Mouse (Mus musculus) forebrain, embryonic 16.5 days (tissue): ENCODE results near the gene Lyplal1. TPM values are rescaled to one million over a fixed set of nuclear protein-coding genes. Genes with fewer than 3 reads are reported as not detected.

ENCODE experiments used
- ATAC-seq: fragments of 200-750 bp; cut with Nextera tagmentation; 2 replicates; pipeline ENCODE4 v1.8.0; 2017; ENCODE audit warnings: mild to moderate bottlenecking, moderate library complexity
- H3K27ac ChIP-seq: fragments of 300-500 bp; sonication (generic); 2 replicates; pipeline ENCODE4 v1.5.1; 2014; ENCODE audit warnings: low read length, control low read depth
- H3K27me3 ChIP-seq: fragments of 300-500 bp; sonication (generic); replicated peaks from 2 replicates; pipeline ENCODE4 v1.6.1; 2014; ENCODE audit warnings: low read length; ENCODE audit not compliant: control insufficient read depth, insufficient read depth
- H3K36me3 ChIP-seq: fragments of 300-500 bp; sonication (generic); 2 replicates; pipeline ENCODE4 v1.6.1; 2014; ENCODE audit not compliant: control insufficient read depth, insufficient read depth
- H3K4me1 ChIP-seq: fragments of 300-500 bp; sonication (generic); replicated peaks from 2 replicates; pipeline ENCODE4 v1.6.1; 2014; ENCODE audit warnings: low read length; ENCODE audit not compliant: control insufficient read depth, insufficient read depth
- H3K4me2 ChIP-seq: fragments of 300-500 bp; sonication (generic); 2 replicates; pipeline ENCODE4 v1.6.1; 2014; ENCODE audit warnings: mild to moderate bottlenecking, low read length, control low read depth
- H3K4me3 ChIP-seq: fragments of 300-500 bp; sonication (generic); replicated peaks from 2 replicates; pipeline ENCODE4 v1.5.1; 2014; ENCODE audit warnings: mild to moderate bottlenecking, low read length, control low read depth
- H3K9ac ChIP-seq: fragments of 300-500 bp; sonication (generic); replicated peaks from 2 replicates; pipeline ENCODE4 v1.6.1; 2014; ENCODE audit warnings: low read depth, low read length, control low read depth
- H3K9me3 ChIP-seq: fragments of 300-500 bp; sonication (generic); 2 replicates; pipeline ENCODE4 v1.6.1; 2016; ENCODE audit warnings: low read length; ENCODE audit not compliant: control insufficient read depth
- WGBS: fragments of 180-500 bp; shearing (Covaris S2); extraction: QIAGEN DNeasy Blood & Tissue Kit; methylation state at CpG from one replicate; pipeline ENCODE4 v1.1.7; 2014; 5-methylcytosine and 5-hydroxymethylcytosine counted together
- polyA plus RNA-seq: library from polyadenylated mRNA; unstranded; fragments of >200 nt; fragmentation: Nextera tagmentation; extraction: Ambion mirVana; gene quantifications from 2 replicates; pipeline ENCODE4 v1.2.1, GENCODE M21; 2015

Gene Lyplal1
- 10.3 and 12.2 TPM in 2 replicates for polyA plus RNA-seq

DNA sequence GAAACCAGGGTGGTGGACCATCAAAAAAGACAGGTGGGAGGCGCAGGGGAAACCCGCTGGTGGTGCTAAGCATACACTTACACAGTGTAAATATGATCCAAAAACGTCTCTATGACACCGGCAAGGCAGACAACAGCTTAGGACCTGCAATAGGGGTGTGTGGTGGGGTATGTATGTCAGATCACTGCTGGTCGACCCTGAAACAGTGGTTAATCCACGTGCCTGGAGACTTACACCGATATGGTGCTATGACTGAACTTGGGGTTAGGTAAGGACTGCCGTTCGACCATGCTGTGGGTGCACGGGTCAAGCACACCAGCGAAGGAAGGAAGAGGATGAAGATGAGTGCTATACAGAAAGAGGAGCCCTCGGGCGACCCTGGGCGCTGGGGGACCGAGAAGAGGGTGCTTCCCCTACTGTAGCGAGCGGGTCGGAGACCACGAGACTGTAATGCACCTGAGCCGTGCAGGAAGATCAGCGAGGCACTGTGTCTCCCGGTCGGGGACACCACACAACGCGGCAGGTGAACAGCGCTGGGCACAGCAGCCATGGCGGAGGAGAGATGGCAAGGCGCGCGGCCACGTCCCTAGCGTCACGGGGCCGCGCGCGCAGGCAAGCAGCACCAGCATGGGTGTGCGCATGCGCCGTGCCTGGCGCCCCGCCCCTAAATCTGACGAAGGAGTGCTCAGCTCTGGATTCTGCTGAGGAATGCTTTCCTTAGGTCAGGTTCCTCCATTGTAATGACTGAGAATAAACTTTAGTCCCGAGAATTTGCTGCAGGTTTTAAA is at the start of gene Lyplal1:
Gene Lyplal1, minus strand, starts transcription at position 610 of the 788 bp plus-strand sequence.
- Histone ChIP-seq H3K27ac (peak within 1 kb of the TSS; percentile 83), H3K27me3 (no peaks in the 10 kb centered on the region), H3K36me3 (no peaks in the 10 kb centered on the region), H3K4me3 (peak within 1 kb of the TSS; percentile 75), H3K9ac (peak within 1 kb of the TSS; percentile 88), H3K9me3 (no peaks in the 10 kb centered on the region), H3K4me1 (peaks cover 8% of the 10 kb centered on the region), H3K4me2 (peak within 1 kb of the TSS; percentile 79)
- WGBS: 4% methylated on average over 44 of the region's 44 CpGs
- ATAC-seq: peak; percentile 96

DNA sequence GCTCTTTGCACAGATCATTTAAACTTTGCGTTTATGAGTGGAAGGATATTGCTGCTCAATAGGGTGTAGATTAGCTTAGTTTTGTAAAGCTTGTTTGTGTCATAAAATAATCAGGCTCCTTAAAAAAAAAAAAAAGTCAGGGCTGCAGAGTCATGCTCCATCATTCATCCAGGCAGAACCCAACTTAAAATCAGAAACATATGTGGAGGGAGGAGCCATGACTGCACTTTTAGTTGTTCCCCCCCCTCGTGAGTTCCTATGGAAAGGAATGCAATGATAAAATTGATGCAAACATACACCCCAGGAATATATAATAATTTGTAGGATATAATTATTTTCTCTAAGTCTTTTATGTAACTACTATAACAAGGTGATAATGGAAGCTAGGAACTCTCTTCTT is 46.5 kb upstream of the Lyplal1 start:
- Histone ChIP-seq H3K27me3 (no peaks in the 10 kb centered on the region), H3K27ac (no peak overlapping the region), H3K4me2 (no peak overlapping the region), H3K36me3 (no peaks in the 10 kb centered on the region), H3K4me1 (no peaks in the 10 kb centered on the region), H3K9ac (no peak overlapping the region), H3K9me3 (no peaks in the 10 kb centered on the region), H3K4me3 (no peak overlapping the region)
- 69% methylated on average over 2 of the region's 2 CpGs for WGBS
- ATAC-seq: no peak

DNA sequence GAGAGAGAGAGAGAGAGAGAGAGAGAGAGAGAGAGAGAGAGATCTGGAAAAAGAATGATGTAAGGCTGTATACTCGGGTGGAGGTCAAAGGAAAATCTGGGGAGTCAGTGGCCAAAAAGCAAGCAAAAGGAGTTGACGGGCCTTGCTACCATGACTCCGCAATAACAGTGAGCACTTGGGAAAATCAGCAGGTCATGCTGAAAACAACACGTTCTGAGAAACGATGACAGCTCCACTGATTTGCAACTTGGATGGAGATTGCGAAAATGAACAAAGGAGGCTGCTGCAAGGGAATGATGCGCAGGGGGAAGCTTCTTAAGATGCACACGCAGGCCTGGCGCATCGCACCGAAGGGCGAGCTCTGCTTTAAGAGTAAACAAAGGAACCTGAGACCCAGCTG is 46.1 kb upstream of the Lyplal1 start:
- no peak overlapping the region for H3K4me2 ChIP-seq
- H3K4me3 ChIP-seq: no peak overlapping the region
- no peaks in the 10 kb centered on the region for H3K36me3 ChIP-seq
- no peak for ATAC-seq
- no peak overlapping the region for H3K27ac ChIP-seq
- WGBS: 62% methylated on average over 12 of the region's 12 CpGs
- H3K9ac ChIP-seq: no peak overlapping the region
- no peaks in the 10 kb centered on the region for H3K4me1 ChIP-seq
- H3K27me3 ChIP-seq: no peaks in the 10 kb centered on the region
- no peaks in the 10 kb centered on the region for H3K9me3 ChIP-seq

DNA sequence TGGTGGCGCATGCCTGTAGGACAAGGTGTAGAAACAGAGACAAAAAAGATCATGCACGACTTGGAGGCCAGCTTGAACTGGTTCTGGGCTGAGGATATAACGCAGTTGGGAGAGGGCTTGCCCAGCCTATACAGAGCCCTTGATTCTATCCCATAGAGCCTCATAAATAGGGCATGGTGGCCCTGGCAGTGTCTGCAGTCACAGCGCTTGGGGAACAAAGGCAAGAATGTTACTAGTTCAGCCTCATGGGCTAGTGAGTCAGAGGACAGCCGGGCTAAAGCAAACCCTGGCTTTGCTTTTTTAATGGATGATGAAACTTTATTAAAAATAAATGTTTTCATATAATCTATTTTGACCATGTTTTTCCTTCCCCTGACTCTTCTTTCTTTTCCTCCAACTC is 33.3 kb upstream of the Lyplal1 start:
- ATAC-seq: no peak
- no peaks in the 10 kb centered on the region for H3K4me1 ChIP-seq
- WGBS: 80% methylated on average over 5 of the region's 5 CpGs
- H3K9me3 ChIP-seq: no peaks in the 10 kb centered on the region
- no peak overlapping the region for H3K4me2 ChIP-seq
- no peaks in the 10 kb centered on the region for H3K36me3 ChIP-seq
- H3K27me3 ChIP-seq: peaks cover 14% of the 10 kb centered on the region; the same call in 1 of the 2 replicates
- H3K9ac ChIP-seq: no peak overlapping the region
- no peak overlapping the region for H3K27ac ChIP-seq
- no peak overlapping the region for H3K4me3 ChIP-seq

DNA sequence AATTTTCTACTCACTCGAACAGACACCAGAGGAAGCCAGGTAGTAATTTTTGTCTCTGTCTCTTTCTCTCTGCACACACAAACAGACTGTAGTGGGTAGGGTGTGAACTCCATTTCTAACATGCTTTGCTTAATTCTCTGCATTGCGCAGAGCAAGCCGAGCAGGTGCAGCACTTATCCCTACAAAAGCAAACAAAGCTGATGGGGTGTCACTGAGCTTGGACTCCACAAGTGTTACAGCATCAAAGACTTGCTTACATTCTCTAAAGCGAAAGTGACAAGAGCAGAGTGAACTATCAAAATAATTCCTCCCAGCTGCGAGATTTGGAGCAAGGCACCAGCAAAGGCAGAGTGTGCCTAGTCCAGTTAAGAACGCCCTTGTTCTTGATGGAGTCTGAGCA is 28.3 kb upstream of the Lyplal1 start:
- WGBS: 51% methylated on average over 6 of the region's 6 CpGs

DNA sequence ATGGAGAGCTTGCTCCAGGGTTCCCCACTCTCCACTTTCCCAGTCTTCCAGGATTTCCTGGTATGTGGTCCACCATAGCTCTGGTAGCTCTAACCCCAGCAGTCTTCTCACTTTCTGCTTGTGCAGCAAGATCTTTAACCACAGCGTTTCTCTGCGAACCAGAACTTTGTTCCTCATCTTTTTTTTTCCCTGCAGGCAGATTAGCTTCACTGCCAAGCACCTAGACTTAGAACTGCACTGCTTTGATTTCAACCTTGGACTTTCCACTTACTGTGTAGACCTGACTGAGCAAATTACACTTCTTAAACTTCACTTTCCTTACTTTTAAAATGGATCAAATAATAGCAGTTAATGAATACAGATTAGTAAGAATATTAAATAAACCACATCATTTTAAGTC is 23.1 kb upstream of the Lyplal1 start:
- no peak overlapping the region for H3K27ac ChIP-seq
- H3K9me3 ChIP-seq: no peaks in the 10 kb centered on the region
- no peak overlapping the region for H3K4me3 ChIP-seq
- no peak for ATAC-seq
- H3K4me2 ChIP-seq: no peak overlapping the region
- H3K27me3 ChIP-seq: peaks cover 36% of the 10 kb centered on the region
- 91% methylated on average over 2 of the region's 2 CpGs for WGBS
- no peaks in the 10 kb centered on the region for H3K36me3 ChIP-seq
- H3K4me1 ChIP-seq: no peaks in the 10 kb centered on the region
- no peak overlapping the region for H3K9ac ChIP-seq

More for the DNA sequence above, 28.3 kb upstream of the Lyplal1 start:
- Histone ChIP-seq H3K4me2 (no peak overlapping the region), H3K4me1 (no peaks in the 10 kb centered on the region), H3K36me3 (no peaks in the 10 kb centered on the region), H3K9me3 (no peaks in the 10 kb centered on the region), H3K27ac (no peak overlapping the region), H3K9ac (no peak overlapping the region), H3K4me3 (no peak overlapping the region), H3K27me3 (peaks cover 28% of the 10 kb centered on the region)
- peak; percentile 36; the same call in 1 of the 2 replicates for ATAC-seq

DNA sequence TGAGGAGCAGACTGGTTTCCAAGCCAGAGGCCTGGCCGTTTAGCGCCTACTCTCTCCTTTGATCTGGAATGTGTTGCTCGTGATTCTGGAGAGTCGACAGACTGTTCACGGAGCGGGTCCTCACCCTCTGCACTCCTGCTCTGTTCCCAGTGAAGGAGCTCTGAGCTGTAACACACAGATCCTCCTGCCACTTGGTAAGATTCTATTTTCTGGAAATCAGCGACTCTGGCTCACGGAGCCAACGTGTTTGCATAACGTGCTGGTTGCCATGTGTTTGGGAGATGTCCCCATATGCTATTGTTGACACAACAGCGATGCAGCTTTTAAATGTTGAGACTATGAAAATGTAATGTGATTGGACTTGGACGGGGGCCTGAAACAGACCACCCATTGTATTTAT is 20.8 kb upstream of the Lyplal1 start:
- Histone ChIP-seq H3K27ac (no peak overlapping the region), H3K4me1 (no peaks in the 10 kb centered on the region), H3K4me2 (no peak overlapping the region), H3K4me3 (no peak overlapping the region), H3K9me3 (no peaks in the 10 kb centered on the region), H3K27me3 (peaks cover 28% of the 10 kb centered on the region), H3K36me3 (no peaks in the 10 kb centered on the region), H3K9ac (no peak overlapping the region)
- peak; percentile 91 for ATAC-seq
- 42% methylated on average over 12 of the region's 12 CpGs for WGBS

DNA sequence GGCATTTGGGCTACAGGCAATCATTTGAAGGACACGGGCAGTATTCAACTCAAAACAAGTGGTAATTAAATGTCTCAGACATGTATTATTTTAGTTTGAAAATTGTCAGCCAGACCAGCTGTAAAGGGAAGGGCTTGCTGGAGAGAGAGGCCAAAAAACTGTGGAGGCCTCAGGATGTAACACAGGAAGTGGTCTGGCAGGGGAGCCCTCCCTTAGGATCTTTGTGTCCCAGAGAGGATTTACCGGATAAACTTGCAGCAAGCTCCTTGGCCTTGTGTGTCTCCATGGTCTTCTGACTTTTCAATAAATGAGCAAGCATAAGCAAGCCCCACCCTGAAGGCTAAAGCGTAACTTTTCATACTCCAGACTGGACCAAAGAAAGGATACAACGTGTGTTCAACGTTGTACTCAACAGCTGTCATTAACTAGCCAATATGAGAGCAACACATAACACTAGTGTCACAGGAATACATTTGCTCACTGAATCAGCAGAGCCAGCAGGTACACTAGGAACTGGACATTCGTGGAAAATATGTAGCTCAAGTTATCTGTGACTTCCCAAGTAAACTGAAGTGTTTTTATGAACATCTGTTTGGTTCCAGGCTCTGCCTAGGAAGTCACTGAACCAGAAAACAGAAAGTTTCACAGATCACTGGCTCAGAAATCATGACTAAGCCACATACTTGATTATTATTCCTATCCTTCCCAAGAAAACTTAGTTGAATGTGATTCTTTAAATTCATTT is 19.7 kb upstream of the Lyplal1 start:
- Histone ChIP-seq H3K9ac (no peak overlapping the region), H3K27me3 (peaks cover 28% of the 10 kb centered on the region), H3K27ac (no peak overlapping the region), H3K4me1 (no peaks in the 10 kb centered on the region), H3K9me3 (no peaks in the 10 kb centered on the region), H3K4me3 (no peak overlapping the region), H3K4me2 (no peak overlapping the region), H3K36me3 (no peaks in the 10 kb centered on the region)
- ATAC-seq: no peak
- 71% methylated on average over 6 of the region's 6 CpGs for WGBS

DNA sequence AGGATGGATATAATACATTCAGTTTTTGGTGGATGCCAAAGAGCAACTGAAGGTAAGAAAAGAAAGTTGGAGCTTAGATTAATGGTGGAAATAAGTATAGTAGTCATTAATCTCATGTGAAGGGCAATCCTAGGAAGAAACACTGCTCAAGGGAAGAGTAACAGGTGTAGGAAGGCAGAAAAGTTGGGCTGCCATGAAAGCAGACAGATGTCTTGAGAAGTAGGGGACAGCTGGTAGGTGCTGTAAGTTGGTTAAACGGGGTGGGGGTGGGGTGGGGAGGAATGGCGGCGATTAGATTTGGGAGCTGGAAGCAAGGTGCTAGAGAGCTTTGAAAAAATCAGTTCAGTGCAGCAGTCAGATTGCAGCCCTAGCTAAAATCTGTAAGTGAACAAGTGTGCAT is 14.4 kb upstream of the Lyplal1 start:
- Histone ChIP-seq H3K27me3 (peaks cover 11% of the 10 kb centered on the region; the same call in 1 of the 2 replicates), H3K27ac (no peak overlapping the region), H3K9me3 (no peaks in the 10 kb centered on the region), H3K4me2 (no peak overlapping the region), H3K4me1 (no peaks in the 10 kb centered on the region), H3K4me3 (no peak overlapping the region), H3K36me3 (no peaks in the 10 kb centered on the region), H3K9ac (no peak overlapping the region)
- WGBS: 90% methylated on average over 3 of the region's 3 CpGs
- no peak for ATAC-seq
